Mouse (Mus musculus) forebrain, postnatal 0 days (tissue): Measurements from ENCODE around the gene Il27. TPM values are rescaled to one million over a fixed set of nuclear protein-coding genes. Genes with fewer than 3 reads are reported as not detected.

Experiments used
- ATAC-seq: fragments of 200-750 bp; cut with Nextera tagmentation; 2 replicates; pipeline ENCODE4 v1.8.0; 2017; ENCODE audit warnings: mild to moderate bottlenecking, moderate library complexity
- DNase-seq: peaks from one replicate; pipeline ENCODE4 v3.0.0-alpha.2; 2015
- H3K27ac ChIP-seq: fragments of 300-500 bp; sonication (generic); 2 replicates; pipeline ENCODE4 v1.5.1; 2014; ENCODE audit warnings: low read depth, mild to moderate bottlenecking, antibody characterized with exemption, low read length, moderate library complexity, mixed read lengths
- H3K27me3 ChIP-seq: fragments of 300-500 bp; sonication (generic); 2 replicates; pipeline ENCODE4 v1.6.1; 2014; ENCODE audit warnings: mild to moderate bottlenecking, low read length, mixed read lengths; ENCODE audit not compliant: insufficient read depth
- H3K36me3 ChIP-seq: fragments of 300-500 bp; sonication (generic); 2 replicates; pipeline ENCODE4 v1.6.1; 2014; ENCODE audit warnings: mild to moderate bottlenecking, moderate library complexity; ENCODE audit not compliant: insufficient read depth
- H3K4me1 ChIP-seq: fragments of 300-500 bp; sonication (generic); 2 replicates; pipeline ENCODE4 v1.6.1; 2014; ENCODE audit warnings: antibody characterized with exemption; ENCODE audit not compliant: insufficient read depth
- H3K4me2 ChIP-seq: fragments of 300-500 bp; sonication (generic); 2 replicates; pipeline ENCODE4 v1.6.1; 2014; ENCODE audit warnings: low read depth, mild to moderate bottlenecking, moderate library complexity
- H3K4me3 ChIP-seq: fragments of 300-500 bp; sonication (generic); 2 replicates; pipeline ENCODE4 v1.5.1; 2014; ENCODE audit warnings: low read depth, low read length, mixed read lengths
- H3K9ac ChIP-seq: fragments of 300-500 bp; sonication (generic); 2 replicates; pipeline ENCODE4 v1.6.1; 2014; ENCODE audit warnings: mild to moderate bottlenecking
- H3K9me3 ChIP-seq: fragments of 300-500 bp; sonication (generic); 2 replicates; pipeline ENCODE4 v1.6.1; 2016; ENCODE audit warnings: low read length
- CTCF ChIP-seq: sonication (generic); IDR thresholded peaks from 2 replicates; pipeline ENCODE4 v1.5.1; 2016; ENCODE audit warnings: antibody characterized with exemption, control low read depth, low read depth
- WGBS: fragments of 180-500 bp; shearing (Covaris S2); extraction: QIAGEN DNeasy Blood & Tissue Kit; methylation state at CpG from one replicate; pipeline ENCODE4 v1.1.7; 2014; 5-methylcytosine and 5-hydroxymethylcytosine counted together
- polyA plus RNA-seq: library from polyadenylated mRNA; unstranded; fragments of >200 nt; fragmentation: Nextera tagmentation; extraction: Ambion mirVana; gene quantifications from 2 replicates; pipeline ENCODE4 v1.2.1, GENCODE M21; 2015
- total RNA-seq: library from RNA; depleted of rRNA; stranded (reverse); fragments of >200 nt; gene quantifications from 2 replicates; pipeline ENCODE4 v1.2.3, GENCODE M21; 2014

Il27 gene
- total and polyA plus RNA-seq, 2 experiments from 2014 or later: not detected

- Histone ChIP-seq H3K4me2 (no peak overlapping the region), H3K9ac (no peak overlapping the region), H3K27me3 (no peaks in the 10 kb centered on the region), H3K27ac (no peak overlapping the region), H3K4me3 (no peak overlapping the region), H3K36me3 (no peaks in the 10 kb centered on the region), H3K4me1 (no peaks in the 10 kb centered on the region), H3K9me3 (no peaks in the 10 kb centered on the region)
- TF ChIP-seq CTCF: no peak
- 91% methylated on average over 2 of the region's 2 CpGs for WGBS
- ATAC-seq (no peak), DNase-seq (no peak)
Measured at GRCm38 (mm10) chr7:126632478-126632877, 37.7 kb upstream of the Il27 start.

GRCm38 (mm10) chr7:126630824-126631518 lies 36.2 kb upstream of the Il27 start, which contains the start of gene Nupr1:
TSS of gene Nupr1 (minus strand) at chr7:126630861.
- ATAC-seq: no peak
- Histone ChIP-seq H3K4me2 (no peak within 1 kb of the TSS), H3K4me1 (no peaks in the 10 kb centered on the region), H3K27ac (no peak within 1 kb of the TSS), H3K27me3 (no peaks in the 10 kb centered on the region), H3K9ac (no peak within 1 kb of the TSS), H3K9me3 (no peaks in the 10 kb centered on the region), H3K4me3 (no peak within 1 kb of the TSS), H3K36me3 (no peaks in the 10 kb centered on the region)
- no peak for TF ChIP-seq CTCF
- 94% methylated on average over 4 of the region's 4 CpGs for WGBS
- no peak for DNase-seq

GRCm38 (mm10) chr7:126629915-126630314 lies 35.2 kb upstream of the Il27 start:
- no peak overlapping the region for H3K9ac ChIP-seq
- no peak for ATAC-seq
- no peak overlapping the region for H3K27ac ChIP-seq
- H3K4me2 ChIP-seq: no peak overlapping the region
- H3K9me3 ChIP-seq: no peaks in the 10 kb centered on the region
- no peak overlapping the region for H3K4me3 ChIP-seq
- H3K36me3 ChIP-seq: no peaks in the 10 kb centered on the region
- 16% methylated on average over 3 of the region's 3 CpGs for WGBS
- no peak for TF ChIP-seq CTCF
- H3K4me1 ChIP-seq: no peaks in the 10 kb centered on the region
- DNase-seq: no peak
- H3K27me3 ChIP-seq: no peaks in the 10 kb centered on the region

GRCm38 (mm10) chr7:126628111-126628510 lies 33.4 kb upstream of the Il27 start:
- H3K36me3 ChIP-seq: no peaks in the 10 kb centered on the region
- no peaks in the 10 kb centered on the region for H3K27me3 ChIP-seq
- H3K9me3 ChIP-seq: no peaks in the 10 kb centered on the region
- H3K4me2 ChIP-seq: no peak overlapping the region
- no peak for DNase-seq
- H3K9ac ChIP-seq: no peak overlapping the region
- H3K4me3 ChIP-seq: no peak overlapping the region
- TF ChIP-seq CTCF: no peak
- 82% methylated on average over 6 of the region's 6 CpGs for WGBS
- H3K27ac ChIP-seq: no peak overlapping the region
- no peaks in the 10 kb centered on the region for H3K4me1 ChIP-seq
- no peak for ATAC-seq

- Histone ChIP-seq H3K4me1 (no peaks in the 10 kb centered on the region), H3K4me3 (no peak overlapping the region), H3K36me3 (no peaks in the 10 kb centered on the region), H3K9ac (no peak overlapping the region), H3K27ac (no peak overlapping the region), H3K9me3 (no peaks in the 10 kb centered on the region), H3K4me2 (no peak overlapping the region), H3K27me3 (no peaks in the 10 kb centered on the region)
- no peak for TF ChIP-seq CTCF
- whole genome bisulfite sequencing: 91% methylated on average over 3 of the region's 3 CpGs
- ATAC-seq: no peak
- DNase-seq: no peak
Measured at GRCm38 (mm10) chr7:126625807-126626600, 31.3 kb upstream of the Il27 start.

GRCm38 (mm10) chr7:126625369-126625768 lies 30.6 kb upstream of the Il27 start:
- Histone ChIP-seq H3K4me1 (no peaks in the 10 kb centered on the region), H3K36me3 (no peaks in the 10 kb centered on the region), H3K27ac (no peak overlapping the region; the same call in 1 of the 2 replicates), H3K27me3 (no peaks in the 10 kb centered on the region), H3K4me2 (no peak overlapping the region), H3K9me3 (no peaks in the 10 kb centered on the region), H3K4me3 (no peak overlapping the region), H3K9ac (no peak overlapping the region)
- ATAC-seq: peak; percentile 50
- peak; percentile 24 for DNase-seq
- no peak for TF ChIP-seq CTCF
- WGBS: 42% methylated on average over 6 of the region's 6 CpGs

- no peak overlapping the region for H3K4me2 ChIP-seq
- H3K9ac ChIP-seq: no peak overlapping the region
- H3K4me3 ChIP-seq: no peak overlapping the region
- WGBS: 71% methylated on average over 16 of the region's 16 CpGs
- no peaks in the 10 kb centered on the region for H3K9me3 ChIP-seq
- H3K27ac ChIP-seq: no peak overlapping the region
- no peaks in the 10 kb centered on the region for H3K4me1 ChIP-seq
- TF ChIP-seq CTCF: no peak
- no peak for ATAC-seq
- H3K27me3 ChIP-seq: no peaks in the 10 kb centered on the region
- no peaks in the 10 kb centered on the region for H3K36me3 ChIP-seq
- DNase-seq: no peak
Measured at GRCm38 (mm10) chr7:126624774-126625173, 30.0 kb upstream of the Il27 start.
